Mouse (Mus musculus) kidney, postnatal 36 days (tissue): ENCODE data around the gene Serpina3g.

ENCODE experiments used
- DNase-seq, 2 experiments: peaks; one replicate each; pipeline ENCODE4 v3.0.0; 2021 to 2022; ENCODE audit warnings: mixed read lengths in 2 of 2

Serpina3g gene

DNA sequence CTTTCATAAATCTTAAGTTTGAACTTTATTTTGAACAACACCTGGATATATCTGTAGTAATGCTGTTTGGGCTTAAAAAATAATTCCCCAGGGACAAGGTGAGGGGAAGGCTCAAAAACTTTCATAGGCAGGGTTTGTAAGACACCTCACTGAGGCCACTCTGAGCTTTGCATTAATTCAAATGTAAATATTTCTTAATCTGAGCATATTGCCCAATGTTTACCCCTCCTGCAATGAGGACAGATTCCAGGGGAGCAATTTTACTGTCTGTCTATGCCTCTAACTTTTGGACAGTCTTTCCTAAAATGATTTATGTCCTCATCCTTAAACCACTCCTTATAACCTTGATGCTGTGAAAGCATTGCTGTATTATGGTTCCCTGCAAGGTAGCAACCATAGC lies 52.3 kb downstream of the Serpina3g start:
- no peak for DNase-seq

DNA sequence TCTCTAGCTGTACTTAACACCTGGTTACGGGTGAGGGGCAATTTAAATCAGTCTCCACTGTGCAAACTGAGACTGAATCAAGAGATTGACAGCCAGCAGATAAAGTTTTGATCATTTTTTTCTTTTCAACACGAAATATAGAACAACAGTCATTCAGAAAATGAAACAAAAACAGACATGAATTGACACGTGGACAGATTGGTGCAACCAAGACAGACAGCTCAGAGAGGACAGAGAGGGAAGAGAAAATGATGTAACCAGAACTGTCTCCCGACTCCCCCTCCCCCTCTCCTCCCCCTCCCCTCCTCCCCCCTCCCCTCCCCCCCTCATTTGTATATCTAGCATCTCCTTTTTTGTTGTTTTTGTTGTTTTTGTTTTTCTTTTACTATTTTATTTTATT lies 53.8 kb downstream of the Serpina3g start:
- no peak for DNase-seq
